Mouse (Mus musculus) neural tube, embryonic 14.5 days (tissue): ENCODE measurements around the gene Gnb1. TPM values are rescaled to one million over a fixed set of nuclear protein-coding genes. Genes with fewer than 3 reads are reported as not detected.

Experiments used
- ATAC-seq: fragments of 200-750 bp; cut with Nextera tagmentation; 2 replicates; pipeline ENCODE4 v1.8.0; 2017; ENCODE audit warnings: low read depth, mild to moderate bottlenecking, moderate TSS enrichment, moderate library complexity
- H3K27ac ChIP-seq: fragments of 300-500 bp; sonication (generic); 2 replicates; pipeline ENCODE4 v1.5.1; 2014; ENCODE audit warnings: low read depth, mild to moderate bottlenecking, control low read depth, low read length, moderate library complexity, mixed read lengths
- H3K27me3 ChIP-seq: fragments of 300-500 bp; sonication (generic); 2 replicates; pipeline ENCODE4 v1.6.1; 2014; ENCODE audit warnings: low read length; ENCODE audit not compliant: control insufficient read depth, insufficient read depth
- H3K36me3 ChIP-seq: fragments of 300-500 bp; sonication (generic); 2 replicates; pipeline ENCODE4 v1.6.1; 2014; ENCODE audit warnings: low read length, mixed read lengths; ENCODE audit not compliant: control insufficient read depth, insufficient read depth
- H3K4me1 ChIP-seq: fragments of 300-500 bp; sonication (generic); 2 replicates; pipeline ENCODE4 v1.6.1; 2014; ENCODE audit warnings: low read length; ENCODE audit not compliant: control insufficient read depth, insufficient read depth
- H3K4me2 ChIP-seq: fragments of 300-500 bp; sonication (generic); 2 replicates; pipeline ENCODE4 v1.6.1; 2014; ENCODE audit warnings: mild to moderate bottlenecking, low read depth, low read length, control low read depth
- H3K4me3 ChIP-seq: fragments of 300-500 bp; sonication (generic); 2 replicates; pipeline ENCODE4 v1.5.1; 2014; ENCODE audit warnings: low read depth, low read length, control low read depth, mixed read lengths
- H3K9ac ChIP-seq: fragments of 300-500 bp; sonication (generic); replicated peaks from 2 replicates; pipeline ENCODE4 v1.6.1; 2014; ENCODE audit warnings: low read depth, mild to moderate bottlenecking, control low read depth, low read length, mixed read lengths
- H3K9me3 ChIP-seq: fragments of 300-500 bp; sonication (generic); 2 replicates; pipeline ENCODE4 v1.6.1; 2016; ENCODE audit warnings: low read length; ENCODE audit not compliant: control insufficient read depth
- WGBS: fragments of 180-500 bp; shearing (Covaris S2); extraction: QIAGEN DNeasy Blood & Tissue Kit; methylation state at CpG from one replicate; pipeline ENCODE4 v1.1.7; 2014; 5-methylcytosine and 5-hydroxymethylcytosine counted together
- polyA plus RNA-seq: library from polyadenylated mRNA; unstranded; fragments of >200 nt; fragmentation: Nextera tagmentation; extraction: Ambion mirVana; gene quantifications from 2 replicates; pipeline ENCODE4 v1.2.1, GENCODE M21; 2014

Gene Gnb1
- polyA plus RNA-seq, 1 experiment from 2014 or later: 1,136 TPM

DNA sequence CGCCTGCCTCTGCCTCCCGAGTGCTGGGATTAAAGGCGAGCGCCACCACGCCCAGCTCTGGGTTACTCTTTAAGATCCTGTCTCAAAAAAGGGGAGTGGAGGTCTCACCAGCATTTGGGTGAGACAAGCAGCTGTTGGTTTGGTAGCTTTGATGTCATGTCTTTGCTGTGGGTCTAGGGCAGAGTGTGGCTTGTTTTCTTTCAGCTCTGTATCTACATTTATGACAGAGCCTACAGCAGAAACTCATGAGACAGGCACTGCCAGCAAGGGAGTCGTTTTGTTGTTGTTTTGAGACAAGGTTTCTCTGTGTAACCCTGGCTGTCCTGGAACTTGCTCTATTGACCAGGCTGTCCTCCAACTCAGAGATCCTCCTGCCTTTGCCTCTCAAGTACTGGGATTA lies 112.6 kb downstream of the Gnb1 start:
- Histone ChIP-seq H3K9me3 (no peaks in the 10 kb centered on the region), H3K27ac (no peak overlapping the region), H3K4me2 (no peak overlapping the region), H3K36me3 (peaks cover 4% of the 10 kb centered on the region; the same call in 1 of the 2 replicates), H3K27me3 (no peaks in the 10 kb centered on the region; the same call in 1 of the 2 replicates), H3K9ac (no peak overlapping the region), H3K4me3 (no peak overlapping the region), H3K4me1 (peaks cover 5% of the 10 kb centered on the region)
- WGBS: 95% methylated on average over 6 of the region's 6 CpGs
- no peak for ATAC-seq

DNA sequence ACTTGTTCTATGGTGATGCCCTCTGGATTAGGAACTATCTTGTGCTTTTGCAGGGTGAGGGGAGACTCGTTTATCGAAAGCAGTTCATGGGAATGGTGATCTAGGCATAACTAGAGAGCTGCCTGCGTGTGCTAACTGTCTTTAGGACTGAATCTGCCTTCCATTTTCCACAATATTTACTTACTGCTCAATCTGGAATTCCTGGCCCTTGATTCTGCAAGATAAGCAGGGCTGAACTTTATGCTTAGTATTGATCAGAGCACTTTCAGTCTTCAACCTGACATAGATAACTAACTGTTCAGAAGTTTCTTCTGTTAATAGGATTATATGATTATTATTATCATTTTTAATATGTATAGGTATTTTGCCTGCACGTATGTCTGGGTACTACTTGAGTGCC lies 114.0 kb downstream of the Gnb1 start:
- Histone ChIP-seq H3K36me3 (peaks cover 8% of the 10 kb centered on the region), H3K27me3 (no peaks in the 10 kb centered on the region; the same call in 1 of the 2 replicates), H3K27ac (no peak overlapping the region), H3K9ac (no peak overlapping the region), H3K4me2 (no peak overlapping the region), H3K9me3 (no peaks in the 10 kb centered on the region), H3K4me1 (peaks cover 5% of the 10 kb centered on the region), H3K4me3 (no peak overlapping the region)
- 95% methylated on average over 4 of the region's 4 CpGs for WGBS
- no peak for ATAC-seq

DNA sequence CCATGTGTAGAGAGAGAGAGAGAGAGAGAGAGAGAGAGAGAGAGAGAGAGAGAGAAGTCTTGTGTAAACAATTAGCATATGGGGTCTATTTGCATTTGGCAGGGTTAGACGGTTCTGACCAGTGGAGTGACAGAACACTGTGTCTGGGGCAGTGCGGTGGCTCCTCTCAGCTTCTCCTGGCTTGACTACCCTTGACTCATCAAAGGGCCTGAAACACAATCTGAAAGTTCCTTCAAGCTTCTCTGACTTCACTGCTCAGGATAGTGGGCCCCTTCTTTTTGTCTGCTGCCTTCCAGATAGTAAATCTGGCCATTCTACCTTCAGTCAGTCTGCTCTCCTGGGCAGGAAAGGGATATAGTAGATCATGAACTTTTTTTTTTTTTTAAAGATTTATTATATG lies 115.7 kb downstream of the Gnb1 start:
- H3K4me2 ChIP-seq: no peak overlapping the region
- H3K36me3 ChIP-seq: peaks cover 18% of the 10 kb centered on the region
- peaks cover 5% of the 10 kb centered on the region for H3K4me1 ChIP-seq
- no peaks in the 10 kb centered on the region; the same call in 1 of the 2 replicates for H3K27me3 ChIP-seq
- no peak for ATAC-seq
- WGBS: 71% methylated on average over 2 of the region's 2 CpGs
- H3K9ac ChIP-seq: no peak overlapping the region
- H3K27ac ChIP-seq: no peak overlapping the region
- H3K9me3 ChIP-seq: no peaks in the 10 kb centered on the region
- H3K4me3 ChIP-seq: no peak overlapping the region

Other genes with a start within 250 kb of the Gnb1 start
- gene Faap20, start 241.6 kb upstream of the Gnb1 start, polyA plus RNA-seq: 70.8 and 71.5 TPM in 2 replicates
- 82.1 and 83.1 TPM in 2 replicates for gene Prkcz, start 130.0 kb upstream of the Gnb1 start, polyA plus RNA-seq
- gene Gabrd, start 93.2 kb upstream of the Gnb1 start, polyA plus RNA-seq: 0.13 and 0.41 TPM in 2 replicates
- 4.5 and 4.8 TPM in 2 replicates for gene Cfap74, start 82.2 kb upstream of the Gnb1 start, polyA plus RNA-seq
- gene Tmem52, start 22.2 kb upstream of the Gnb1 start, polyA plus RNA-seq: not detected in 2 replicates
- gene Nadk, start 71.0 kb downstream of the Gnb1 start, polyA plus RNA-seq: 79.1 and 93.0 TPM in 2 replicates
- 21.0 and 21.4 TPM in 2 replicates for gene Slc35e2, start 110.1 kb downstream of the Gnb1 start, polyA plus RNA-seq
- gene Cdk11b, start 133.5 kb downstream of the Gnb1 start, polyA plus RNA-seq: 46.7 and 54.1 TPM in 2 replicates
- gene Gm10563, start 154.0 kb downstream of the Gnb1 start, polyA plus RNA-seq: not detected in 2 replicates
- 1.3 and 6.6 TPM in 2 replicates for gene Mmp23, start 162.0 kb downstream of the Gnb1 start, polyA plus RNA-seq
- gene Mib2, start 177.8 kb downstream of the Gnb1 start, polyA plus RNA-seq: 35.5 and 36.8 TPM in 2 replicates
- 8.5 and 10.4 TPM in 2 replicates for gene Fndc10, start 203.0 kb downstream of the Gnb1 start, polyA plus RNA-seq
- gene Ssu72, start 213.4 kb downstream of the Gnb1 start, polyA plus RNA-seq: 172 and 179 TPM in 2 replicates
- gene Tmem240, start 243.4 kb downstream of the Gnb1 start, polyA plus RNA-seq: 6.8 and 9.6 TPM in 2 replicates